Mouse (Mus musculus) liver, adult 2 months (tissue): ENCODE data around the gene Ocm. TPM values are rescaled to one million over a fixed set of nuclear protein-coding genes. Genes with fewer than 3 reads are reported as not detected.
A peak's percentile ranks its signal among the peaks of the same experiment; 100 is the strongest.
"Not testable (repeated sequence)": the region's sequence is repeated elsewhere in the genome, so short reads cannot be mapped to it uniquely, and the experiment has no call there.

Experiments
- DNase-seq: peaks from one replicate; pipeline ENCODE4 v3.0.0-alpha.2; 2011; ENCODE audit warnings: low read depth, low spot score; ENCODE audit errors: extremely low read depth
- H3K27ac ChIP-seq: fragments of 200-500 bp; replicated peaks from 2 replicates; pipeline ENCODE4 v1.5.1; 2012; ENCODE audit warnings: low read depth, mild to moderate bottlenecking, control low read depth, inconsistent platforms, low read length; ENCODE audit not compliant: insufficient read depth
- H3K27me3 ChIP-seq: fragments of 200-500 bp; 2 replicates; pipeline ENCODE4 v1.6.1; 2012; ENCODE audit warnings: mild to moderate bottlenecking, moderate library complexity, low read length, inconsistent platforms; ENCODE audit not compliant: control insufficient read depth, insufficient read depth
- H3K36me3 ChIP-seq: fragments of 200-500 bp; 2 replicates; pipeline ENCODE4 v1.6.1; 2012; ENCODE audit warnings: low read length, inconsistent platforms; ENCODE audit not compliant: control insufficient read depth, insufficient read depth
- H3K4me1 ChIP-seq: fragments of 200-500 bp; 2 replicates; pipeline ENCODE4 v1.6.1; 2011; ENCODE audit warnings: low read length; ENCODE audit not compliant: control insufficient read depth, insufficient read depth
- H3K4me3 ChIP-seq: fragments of 200-500 bp; 2 replicates; pipeline ENCODE4 v1.5.1; 2011; ENCODE audit warnings: low read depth, mild to moderate bottlenecking, control low read depth, low read length, moderate library complexity; ENCODE audit not compliant: insufficient read depth
- H3K79me2 ChIP-seq: fragments of 200-500 bp; 2 replicates; pipeline ENCODE4 v1.6.1; 2012; ENCODE audit warnings: inconsistent platforms, mild to moderate bottlenecking, low read length, moderate library complexity; ENCODE audit not compliant: control insufficient read depth, insufficient read depth
- H3K9ac ChIP-seq: fragments of 200-500 bp; 2 replicates; pipeline ENCODE4 v1.6.1; 2012; ENCODE audit warnings: low read depth, mild to moderate bottlenecking, control low read depth, inconsistent platforms, low read length
- CTCF ChIP-seq: fragments of 200-500 bp; IDR thresholded peaks from 2 replicates; pipeline ENCODE4 v1.5.1; 2011; ENCODE audit warnings: low read depth, low read length, control low read depth
- POLR2A ChIP-seq: fragments of 200-500 bp; IDR thresholded peaks from 2 replicates; pipeline ENCODE4 v1.6.1; 2011; ENCODE audit warnings: low read length, control low read depth; ENCODE audit not compliant: insufficient read depth; ENCODE audit errors: extremely low read depth
- WGBS: fragments of 180-500 bp; shearing (Covaris S2); methylation state at CpG from one replicate; pipeline ENCODE4 v1.1.7; 2018; 5-methylcytosine and 5-hydroxymethylcytosine counted together
- polyA plus RNA-seq: library from polyadenylated mRNA; depleted of rRNA; stranded (reverse); fragments of >200 nt; gene quantifications from 2 replicates; pipeline ENCODE4 v1.2.3, GENCODE M21; 2012
- total RNA-seq: library from RNA; depleted of rRNA; stranded (reverse); fragments of >200 nt; gene quantifications from 2 replicates; pipeline ENCODE4 v1.2.3, GENCODE M21; 2014

Gene Ocm
- total and polyA plus RNA-seq, 2 experiments: not detected

- Histone ChIP-seq H3K36me3 (peaks cover 21% of the 10 kb centered on the region), H3K27ac (peak within 1 kb of the TSS; percentile 74), H3K9ac (peak within 1 kb of the TSS; percentile 95), H3K79me2 (no peaks in the 10 kb centered on the region), H3K4me1 (peaks cover 3% of the 10 kb centered on the region), H3K4me3 (peak within 1 kb of the TSS; percentile 87), H3K27me3 (no peaks in the 10 kb centered on the region)
- TF ChIP-seq POLR2A (0 out of 2 replicates have a peak, but pooled peaks have one; percentile 45), CTCF (no peak)
- DNase-seq: peak; percentile 80
- WGBS: 3% methylated on average over 47 of the region's 47 CpGs
Observed at GRCm38 (mm10) chr5:144014551-144015311, 11.7 kb downstream of the Ocm start, which contains the start of gene Ccz1. Gene Ccz1, minus strand, starts transcription at chr5:144014877.

DNA sequence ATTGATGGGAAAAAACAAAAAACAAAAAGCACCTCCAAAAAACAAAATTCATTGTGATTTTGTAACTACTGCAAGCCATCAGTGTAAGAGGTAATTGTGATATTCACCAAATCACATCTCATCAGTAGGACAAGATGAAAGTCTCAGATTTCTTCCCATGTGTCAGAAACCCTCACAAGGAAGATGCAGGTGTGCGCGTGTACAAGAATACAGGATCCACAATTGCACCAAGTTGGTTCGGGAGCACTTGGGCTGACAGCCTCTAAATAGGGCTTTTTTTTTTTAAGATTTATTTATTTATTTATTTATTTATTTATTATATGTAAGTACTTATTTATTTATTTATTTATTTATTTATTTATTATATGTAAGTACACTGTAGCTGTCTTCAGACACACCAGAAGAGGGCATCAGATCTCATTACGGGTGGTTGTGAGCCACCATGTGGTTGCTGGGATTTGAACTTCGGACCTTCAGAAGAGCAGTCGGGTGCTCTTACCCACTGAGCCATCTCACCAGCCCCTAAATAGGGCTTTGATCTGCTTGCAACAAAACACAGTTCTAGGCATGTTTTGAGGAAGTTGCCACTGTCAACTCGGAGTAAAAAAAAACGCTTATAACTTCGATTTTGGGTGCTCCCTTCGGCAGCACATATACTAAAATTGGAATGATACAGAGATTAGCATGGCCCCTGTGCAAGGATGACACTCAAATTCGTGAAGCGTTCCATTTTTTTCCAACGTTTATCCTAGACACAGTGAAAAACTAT, 12.9 kb downstream of the Ocm start:
- H3K27ac ChIP-seq, H3K27me3 ChIP-seq, H3K4me1 ChIP-seq, H3K79me2 ChIP-seq: not testable (repeated sequence)
- Histone ChIP-seq H3K4me3 (peak overlapping the region; percentile 87; the same call in 1 of the 2 replicates), H3K36me3 (peaks cover 32% of the 10 kb centered on the region), H3K9ac (peak overlapping the region; percentile 49; the same call in 1 of the 2 replicates)
- 39% methylated on average over 13 of the region's 13 CpGs for WGBS
- peak; percentile 1 for DNase-seq

- DNase-seq: peak; percentile 34
- H3K36me3 ChIP-seq: peaks cover 25% of the 10 kb centered on the region
- no peak overlapping the region for H3K9ac ChIP-seq
- no peak overlapping the region for H3K4me3 ChIP-seq
- H3K27ac ChIP-seq: no peak overlapping the region
- no peaks in the 10 kb centered on the region for H3K27me3 ChIP-seq
- no peaks in the 10 kb centered on the region for H3K4me1 ChIP-seq
- WGBS: 90% methylated on average over 15 of the region's 15 CpGs
- H3K79me2 ChIP-seq: no peaks in the 10 kb centered on the region; the same call in 1 of the 2 replicates
- TF ChIP-seq CTCF (no peak), POLR2A (no peak)
Observed at GRCm38 (mm10) chr5:144002461-144003192, 23.8 kb downstream of the Ocm start.

DNA sequence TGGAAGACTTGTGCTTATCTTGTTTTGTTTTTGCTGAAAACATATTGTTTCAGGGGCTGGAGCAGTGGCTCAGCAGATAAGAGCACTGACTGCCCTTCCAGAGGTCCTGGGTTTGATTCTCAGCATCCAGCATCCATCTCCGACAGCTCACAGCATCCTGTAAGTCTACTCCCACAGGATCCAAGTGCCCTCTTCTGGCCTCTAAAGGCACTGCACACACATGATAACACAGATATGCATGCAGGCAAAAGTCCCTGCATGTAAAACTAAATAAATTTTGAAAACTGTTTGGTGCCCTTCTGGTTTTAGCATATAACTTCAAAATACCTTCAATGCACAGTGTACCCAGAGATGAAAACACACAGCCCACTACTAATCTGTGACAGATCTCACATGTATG, 27.1 kb downstream of the Ocm start:
- H3K36me3 ChIP-seq: peaks cover 31% of the 10 kb centered on the region
- H3K4me3 ChIP-seq: no peak overlapping the region
- no peaks in the 10 kb centered on the region for H3K79me2 ChIP-seq
- H3K27me3 ChIP-seq: no peaks in the 10 kb centered on the region
- H3K27ac ChIP-seq: no peak overlapping the region
- no peak overlapping the region for H3K9ac ChIP-seq
- 93% methylated on average over 1 of the region's 1 CpGs for WGBS
- TF ChIP-seq CTCF (no peak), POLR2A (no peak)
- no peaks in the 10 kb centered on the region for H3K4me1 ChIP-seq
- no peak for DNase-seq

DNA sequence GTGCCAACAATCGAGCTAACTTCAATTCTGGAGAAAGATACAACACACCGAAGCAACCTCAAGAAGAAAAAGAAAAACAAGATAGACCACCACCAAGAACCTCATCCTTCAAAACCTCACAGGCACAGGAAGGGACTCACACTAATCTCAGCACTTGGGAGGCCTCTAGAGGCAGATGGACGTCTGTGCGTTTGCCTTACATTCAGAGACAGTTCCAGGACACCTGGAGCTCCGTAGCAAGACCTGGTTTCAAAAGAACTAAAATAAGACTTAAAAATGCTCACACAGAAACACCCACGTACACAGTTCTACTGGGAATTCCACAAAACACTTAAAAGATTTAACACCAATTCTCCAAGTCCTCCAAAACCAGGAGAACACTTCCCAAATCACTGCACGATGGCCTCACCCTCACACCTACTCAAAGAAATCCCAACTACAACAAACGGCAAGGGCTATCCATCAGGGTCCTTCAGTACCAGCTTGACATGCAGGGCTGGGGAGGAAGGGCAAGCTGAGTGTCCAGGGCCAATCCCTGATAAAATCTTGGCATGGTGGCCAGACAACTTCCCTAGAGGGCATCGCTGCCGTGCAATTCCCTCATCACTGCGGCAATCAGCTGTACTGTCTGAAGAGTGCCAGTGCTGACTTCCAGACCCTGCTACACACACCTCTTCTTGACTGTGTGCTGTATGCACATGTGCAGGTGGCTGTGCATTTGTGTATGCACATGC, 31.7 kb downstream of the Ocm start:
- H3K27ac ChIP-seq: no peak overlapping the region
- no peaks in the 10 kb centered on the region for H3K79me2 ChIP-seq
- no peak overlapping the region for H3K4me3 ChIP-seq
- 76% methylated on average over 11 of the region's 11 CpGs for WGBS
- no peak overlapping the region for H3K9ac ChIP-seq
- H3K36me3 ChIP-seq: peaks cover 46% of the 10 kb centered on the region
- no peak for DNase-seq
- no peaks in the 10 kb centered on the region for H3K4me1 ChIP-seq
- no peaks in the 10 kb centered on the region for H3K27me3 ChIP-seq
- TF ChIP-seq CTCF: no peak
- TF ChIP-seq POLR2A: no peak
